Mouse (Mus musculus): ENCODE measurements around the gene Sqstm1.

DNA sequence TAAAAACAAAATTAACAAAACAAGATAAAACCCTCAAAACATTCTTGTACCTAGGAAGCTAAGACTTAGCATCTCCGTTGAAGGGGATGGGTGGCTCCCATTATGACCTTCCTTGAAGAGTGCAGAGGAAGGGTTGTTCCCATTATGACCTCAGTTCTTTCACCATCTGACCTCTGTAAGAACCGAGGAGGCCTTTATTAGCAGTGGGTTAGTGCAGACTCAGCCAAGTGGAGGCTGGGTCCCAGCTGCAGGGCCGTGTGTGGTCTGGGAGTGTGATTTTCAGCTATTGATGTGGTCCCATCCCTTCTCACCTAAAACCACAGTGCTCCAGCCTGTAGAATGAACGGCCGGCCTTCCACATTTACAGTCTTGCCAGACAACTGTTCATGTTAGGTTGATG is 34.6 kb upstream of the Sqstm1 start:
- TF ChIP-seq SIN3A (IDR thresholded peaks at IDR 0.05; ENCODE audit: low read length) (no peak), CHD2 (IDR thresholded peaks at IDR 0.05; ENCODE audit: low read length) (no peak), CTCF (conservative IDR thresholded peaks at IDR 0.05 in 1 of 2, IDR thresholded peaks at IDR 0.05 in 1 of 2; ENCODE audit: low read depth in 2 of 2, low read length in 2 of 2) (no peak)
